Mouse (Mus musculus): ENCODE measurements at regions not wholly inside any gene's neighbourhood (a gene's known extent, or its start where the extent isn't known, plus 50 kb on each side); places are given as distances from the start of the nearest gene placed in this dataset.

DNA sequence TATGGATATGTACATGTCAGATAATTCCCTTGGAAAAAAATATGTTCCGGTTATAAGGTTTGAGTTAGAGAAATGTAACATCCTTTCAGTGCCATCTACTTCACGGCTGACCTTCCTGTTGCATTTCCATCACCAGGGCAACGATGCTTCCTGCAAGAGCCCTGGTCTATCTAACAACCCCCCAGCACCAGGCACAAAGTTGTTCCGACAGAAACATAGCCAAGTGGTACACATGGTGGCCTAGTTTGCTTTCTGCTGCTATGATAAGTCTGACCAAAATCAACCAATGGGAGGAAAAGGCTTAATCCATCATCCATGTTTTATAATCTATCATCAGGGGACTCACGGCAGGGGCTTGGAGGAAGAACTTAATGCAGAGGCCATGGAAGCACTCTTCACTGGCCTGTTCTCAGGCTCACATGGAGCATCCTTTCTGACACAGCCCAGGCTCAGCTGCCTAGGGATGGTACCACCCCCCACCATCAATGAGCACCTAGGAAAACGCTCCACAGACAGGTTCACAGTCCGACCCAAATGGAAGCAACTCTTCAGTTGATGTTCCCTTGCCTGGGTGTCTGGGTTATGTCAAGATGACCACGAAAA, 372.2 kb downstream of the Cbln4 start:
- TF ChIP-seq CTCF (IDR thresholded peaks at IDR 0.05; ENCODE audit: extremely low read depth, insufficient read length, insufficient replicate concordance, low read depth, low read length) (no peak), POLR2A (IDR thresholded peaks at IDR 0.05; ENCODE audit: low read depth, low read length) (no peak)
